Mouse (Mus musculus) myocyte (in vitro differentiated cells): ENCODE results near the gene Cdk5.

Experiments used
- POLR2AphosphoS2 ChIP-seq: IDR thresholded peaks from one replicate; pipeline ENCODE4 v1.6.1; 2011; ENCODE audit warnings: low read depth, control low read depth; ENCODE audit not compliant: insufficient read length
- USF1 ChIP-seq: IDR thresholded peaks from one replicate; pipeline ENCODE4 v1.6.1; 2011; ENCODE audit warnings: low read depth, mild to moderate bottlenecking, control low read depth, moderate library complexity

DNA sequence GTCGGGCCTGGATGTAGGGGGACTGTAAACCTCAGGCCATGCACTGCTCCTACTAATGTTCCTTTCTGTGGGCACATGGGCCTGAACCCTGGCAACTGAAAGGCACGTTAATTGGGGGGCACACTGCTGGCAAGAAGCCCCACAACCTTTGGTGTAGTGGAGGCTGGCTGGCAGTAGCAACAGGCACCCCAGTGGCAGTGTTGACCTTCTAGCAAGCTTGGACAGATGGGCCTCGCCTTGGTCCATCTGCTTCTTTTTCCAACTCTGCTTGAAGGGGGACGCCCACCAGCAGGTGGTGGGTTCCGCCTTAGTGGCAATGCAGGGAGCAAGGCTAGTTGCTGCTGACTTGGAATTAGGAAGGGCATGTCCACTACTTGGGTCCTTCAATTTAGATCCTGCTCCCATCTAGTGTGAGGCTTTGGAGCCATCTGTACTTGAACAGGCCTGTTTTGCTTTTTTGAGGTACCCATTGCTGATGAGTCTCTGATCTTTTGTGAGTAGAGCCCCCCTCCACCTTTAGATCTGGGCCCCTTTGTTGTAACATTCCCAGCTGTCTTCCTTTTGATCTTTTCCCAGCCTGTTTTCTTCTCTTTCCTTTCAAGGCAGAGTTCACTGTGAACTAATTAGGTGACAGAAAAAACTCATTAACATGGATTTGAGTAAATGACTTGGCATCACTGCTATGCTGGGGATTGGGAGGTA is 30.1 kb upstream of the Cdk5 start:
- TF ChIP-seq USF1 (no peak), POLR2AphosphoS2 (no peak)
